Mouse (Mus musculus) frontal cortex, postnatal 25 days (tissue): ENCODE data around the gene Fbxw11.
"Not testable (repeated sequence)": the region's sequence is repeated elsewhere in the genome, so short reads cannot be mapped to it uniquely, and the experiment has no call there.

Source experiments
- DNase-seq, 2 experiments: peaks; one replicate each; pipeline ENCODE4 v3.0.0; 2022; ENCODE audit warnings: low spot score in 2 of 2

Gene Fbxw11

GRCm38 (mm10) chr11:32642249-32642876, at the start of gene Fbxw11:
Gene Fbxw11, plus strand, starts transcription at chr11:32642724.
- DNase-seq = peak; percentile 90 to 91

DNA sequence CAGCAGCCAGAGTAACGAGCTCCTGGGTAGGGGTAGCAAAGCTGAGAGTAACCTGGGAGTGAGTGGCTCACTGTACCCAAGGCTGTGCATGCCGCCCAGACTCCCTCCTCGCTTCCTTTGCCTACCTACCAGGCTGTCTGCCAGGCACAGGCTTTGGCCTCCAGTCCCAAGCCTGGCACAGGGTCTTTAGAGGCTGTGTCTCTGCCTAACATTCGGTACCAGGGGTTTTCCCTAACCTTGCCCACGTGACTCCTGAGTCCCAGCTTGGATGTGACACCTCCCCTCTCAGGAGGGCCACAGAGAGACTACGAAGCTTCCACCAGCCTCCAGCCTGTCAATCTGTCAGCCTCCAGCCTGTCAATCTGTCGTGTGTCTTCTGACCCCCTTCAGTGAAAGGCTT, 49.4 kb upstream of the Fbxw11 start:
- no peak for DNase-seq

DNA sequence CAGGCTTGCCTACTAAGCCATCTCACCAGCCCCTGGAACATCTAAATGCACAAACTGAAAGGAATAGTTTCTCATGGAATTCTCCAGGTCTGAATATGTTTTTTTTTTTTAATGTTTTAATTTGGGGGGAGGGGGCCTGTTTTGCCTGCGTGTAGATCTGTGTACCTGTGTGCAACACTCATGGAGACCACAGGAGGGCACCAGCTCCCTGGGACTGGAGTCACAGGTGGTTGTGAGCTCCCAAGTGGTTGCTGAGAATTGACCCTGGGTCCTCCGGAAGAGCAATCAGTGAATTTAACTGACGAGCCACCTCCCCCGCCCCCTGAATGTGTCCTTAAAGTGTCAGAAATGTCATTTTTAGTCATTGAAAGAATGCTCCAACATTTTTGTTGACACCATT, 48.4 kb upstream of the Fbxw11 start:
- DNase-seq = no peak

- DNase-seq = no peak
These were observed 42.2 kb upstream of the Fbxw11 start for GRCm38 (mm10) chr11:32600371-32600770.

GRCm38 (mm10) chr11:32601528-32602323, 40.8 kb upstream of the Fbxw11 start:
- DNase-seq = no peak

- no peak for DNase-seq
These were observed 37.9 kb upstream of the Fbxw11 start for GRCm38 (mm10) chr11:32604663-32605062.

DNA sequence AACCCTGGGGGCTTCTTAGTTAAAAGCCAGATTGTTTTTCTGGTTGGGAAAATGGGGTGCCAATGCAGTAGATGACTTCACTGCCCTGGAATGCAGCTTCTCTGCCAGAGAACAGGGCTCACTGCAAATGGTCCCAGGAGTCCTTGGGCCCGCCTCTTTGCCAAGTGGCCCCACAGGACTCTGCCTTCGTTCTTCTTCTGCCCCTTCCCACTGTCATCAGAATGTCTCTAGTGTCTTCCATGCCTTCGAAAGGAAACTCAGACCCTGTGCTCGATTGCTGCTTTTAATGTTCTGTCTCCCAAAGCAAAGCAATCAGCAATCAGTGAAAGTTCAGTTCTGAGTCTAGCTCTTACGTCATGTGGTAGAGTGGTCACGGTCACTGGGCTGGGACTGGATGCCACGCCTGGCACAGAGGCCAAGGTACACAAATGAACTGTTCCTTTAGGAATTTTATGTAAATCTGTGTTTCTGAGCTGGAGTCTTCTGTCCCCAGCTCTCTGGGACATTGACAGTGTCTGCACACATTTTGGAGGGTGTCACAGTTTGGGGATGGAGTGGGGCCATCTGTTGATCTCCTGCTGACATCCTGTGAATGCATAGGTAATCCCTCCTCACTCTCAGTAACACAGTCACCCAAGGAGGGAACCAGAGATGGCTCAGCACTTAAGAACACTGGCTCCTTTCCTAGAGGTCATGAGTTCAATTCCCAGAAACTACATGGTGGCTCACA, 37.2 kb upstream of the Fbxw11 start:
- DNase-seq = no peak

DNA sequence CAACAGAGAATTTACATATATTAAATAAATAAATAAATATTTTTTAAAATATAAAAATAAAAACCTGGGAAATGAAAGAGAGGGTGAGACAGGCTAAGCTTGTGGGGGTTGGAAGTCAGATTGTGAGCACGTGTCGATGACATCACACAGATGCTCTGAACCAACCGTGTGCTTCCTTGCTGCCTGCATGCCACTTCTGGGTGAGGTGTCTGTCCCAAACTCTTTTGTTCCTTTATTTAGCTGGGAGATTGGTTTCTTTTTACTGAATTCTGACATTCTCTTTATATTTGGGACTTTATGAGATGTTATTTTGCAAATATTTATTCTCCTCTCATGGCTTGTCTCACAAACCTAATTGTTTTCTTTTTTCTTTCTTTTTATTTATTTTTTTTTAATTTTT, 36.6 kb upstream of the Fbxw11 start:
- no peak for DNase-seq

DNA sequence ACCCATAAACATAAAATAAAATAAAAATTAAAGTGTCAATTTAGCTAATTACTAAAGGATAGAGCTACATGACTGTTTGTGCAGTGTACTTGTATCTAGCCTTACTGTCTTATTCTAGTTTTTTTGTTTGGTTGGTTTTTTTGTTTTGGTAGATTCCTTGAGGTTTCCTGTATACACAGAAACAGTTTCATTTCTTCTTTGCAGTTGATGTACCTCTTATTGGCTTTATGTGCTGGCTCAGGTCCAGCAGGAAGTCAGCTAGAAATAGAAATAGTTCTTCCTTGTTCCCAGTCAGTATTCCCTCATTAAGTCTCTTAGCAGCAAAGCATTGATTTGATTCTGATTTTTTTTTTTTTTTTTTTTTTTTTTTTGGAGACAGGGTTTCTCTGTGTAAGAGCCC, 35.2 kb upstream of the Fbxw11 start:
- no peak for DNase-seq

DNA sequence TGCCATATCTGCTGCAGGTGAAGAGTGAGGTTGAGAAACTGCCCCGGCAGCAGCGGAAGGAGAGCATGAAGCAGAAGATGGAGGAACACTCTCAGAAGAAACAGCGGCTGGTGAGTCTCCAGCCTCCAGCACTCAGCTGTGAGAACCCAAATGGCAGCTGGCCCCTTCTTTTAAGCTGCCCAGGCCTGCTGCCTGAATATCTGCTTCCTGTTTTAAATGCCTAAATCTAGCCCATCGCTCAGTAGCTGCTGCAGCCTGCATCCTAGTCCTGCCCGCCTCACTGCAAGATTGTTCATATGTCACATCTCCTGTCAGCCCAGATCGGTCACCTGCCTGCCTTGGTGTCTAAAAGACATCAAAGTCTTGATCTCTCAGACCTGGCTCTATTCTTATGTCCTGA, 31.9 kb upstream of the Fbxw11 start:
- no peak for DNase-seq

- DNase-seq = no peak
These were observed 30.2 kb upstream of the Fbxw11 start for GRCm38 (mm10) chr11:32612304-32612703.

GRCm38 (mm10) chr11:32614463-32614862, 28.1 kb upstream of the Fbxw11 start:
- DNase-seq = no peak

DNA sequence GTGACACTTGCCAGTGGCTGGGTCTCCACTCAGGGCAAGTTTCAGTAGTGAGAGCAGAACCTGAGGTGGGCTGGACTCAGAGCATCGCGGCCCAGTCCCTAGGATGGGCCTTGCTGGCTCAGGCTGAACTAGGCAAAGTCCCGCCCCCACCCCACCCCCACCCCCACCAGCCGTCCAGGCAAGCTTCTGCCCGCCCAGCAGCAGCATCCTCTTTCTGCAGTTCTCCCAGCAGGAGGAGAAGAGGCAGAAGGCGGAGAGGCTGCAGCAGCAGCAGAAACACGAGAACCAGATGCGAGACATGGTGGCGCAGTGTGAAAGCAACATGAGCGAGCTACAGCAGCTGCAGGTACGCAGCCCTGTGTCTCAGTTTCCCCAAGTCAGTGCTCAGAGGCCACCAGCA, 27.0 kb upstream of the Fbxw11 start:
- no peak for DNase-seq

- no peak for DNase-seq
These were observed 26.4 kb upstream of the Fbxw11 start for GRCm38 (mm10) chr11:32616091-32616490.

DNA sequence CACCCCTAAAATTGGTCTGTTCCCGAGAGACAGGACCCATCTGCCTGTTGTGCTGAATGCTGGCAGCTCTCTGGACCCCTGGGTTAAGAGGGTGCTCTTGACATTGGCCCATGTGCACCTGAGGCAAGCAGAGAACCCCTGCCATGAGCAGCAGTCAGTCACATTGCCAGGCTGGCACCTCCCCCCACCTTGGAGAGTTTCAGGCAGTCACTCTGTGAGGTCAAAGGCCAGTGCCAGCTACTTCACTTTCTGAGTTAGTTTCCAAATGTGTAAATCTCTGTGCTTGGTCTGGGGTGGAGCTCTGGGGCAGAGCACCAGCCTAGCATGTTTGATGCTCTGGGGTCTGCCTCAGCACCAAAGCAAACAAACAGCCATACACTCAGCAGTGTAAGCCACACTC, 24.5 kb upstream of the Fbxw11 start:
- no peak for DNase-seq

DNA sequence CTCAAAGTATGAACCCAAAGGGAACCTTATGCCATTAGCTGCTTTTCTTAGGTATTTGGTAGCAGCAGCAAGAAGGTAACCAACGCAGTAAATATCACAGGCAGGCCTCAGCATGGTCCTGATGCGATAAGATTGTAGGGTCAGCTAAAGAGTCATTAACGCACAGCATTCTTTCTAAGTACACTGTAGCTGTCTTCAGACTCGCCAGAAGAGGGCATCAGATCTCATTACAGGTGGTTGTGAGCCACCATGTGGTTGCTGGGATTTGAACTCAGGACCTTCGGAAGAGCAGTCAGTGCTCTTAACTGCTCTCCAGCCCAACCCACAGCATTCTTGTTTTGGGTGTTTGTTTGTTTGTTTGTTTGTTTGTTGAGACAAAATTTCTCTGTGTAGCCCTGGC, 23.9 kb upstream of the Fbxw11 start:
- DNase-seq = not testable (repeated sequence)

DNA sequence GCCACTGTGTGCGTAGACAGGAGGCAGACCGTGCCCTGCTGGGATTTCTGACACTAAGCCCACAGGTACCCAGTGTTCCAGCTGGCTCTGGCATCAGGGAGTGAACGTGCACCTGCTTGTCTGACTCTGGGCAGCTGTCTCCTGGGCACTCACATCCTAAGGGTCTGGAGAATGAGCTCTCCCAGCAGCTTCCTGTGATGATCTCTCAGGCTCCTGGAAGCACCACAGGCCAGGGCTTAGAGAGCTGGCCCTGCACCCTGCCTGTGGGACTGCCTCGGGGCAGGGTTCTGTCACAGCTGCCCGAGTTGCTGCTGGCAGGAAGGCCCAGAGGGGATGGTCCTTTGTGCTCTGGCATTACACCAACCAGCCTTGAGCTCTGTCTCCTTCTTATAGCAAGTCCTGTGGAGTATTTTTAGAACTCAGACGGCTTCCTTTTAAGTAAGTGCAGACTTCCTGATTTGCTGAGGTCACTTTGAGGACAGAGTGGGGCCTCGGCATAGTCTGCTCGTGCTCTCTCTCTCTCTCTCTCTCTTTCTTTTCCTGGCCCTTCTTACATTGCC, 23.2 kb upstream of the Fbxw11 start:
- DNase-seq = no peak

DNA sequence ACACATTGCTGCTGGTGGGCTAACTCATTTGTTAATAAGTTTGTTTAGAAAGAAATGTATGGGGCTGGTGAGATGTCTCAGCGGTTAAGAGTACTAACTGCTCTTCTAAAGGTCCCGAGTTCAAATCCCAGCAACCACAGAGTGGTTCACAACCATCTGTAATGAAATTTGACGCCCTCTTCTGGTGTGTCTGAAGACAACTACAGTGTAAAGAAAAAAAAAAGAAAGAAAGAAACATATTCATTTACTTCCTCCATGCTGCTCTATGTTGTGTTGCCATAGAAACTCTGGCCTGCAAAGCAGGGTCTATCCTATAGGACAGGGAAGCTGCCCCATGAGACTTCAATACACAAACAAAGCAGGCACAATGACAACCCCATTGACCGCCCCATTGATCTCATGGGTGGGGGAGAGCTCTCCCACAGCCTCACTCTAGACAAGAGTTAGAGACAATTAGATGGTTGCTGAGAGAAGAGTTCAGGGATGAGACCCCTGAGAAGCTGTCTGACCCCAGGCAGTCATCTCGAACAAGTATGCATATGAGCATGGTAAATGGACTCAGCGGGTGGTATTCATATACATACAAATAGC, 22.6 kb upstream of the Fbxw11 start:
- no peak for DNase-seq

- DNase-seq = no peak
These were observed 20.6 kb upstream of the Fbxw11 start for GRCm38 (mm10) chr11:32621831-32622478.

- no peak for DNase-seq
These were observed 19.9 kb upstream of the Fbxw11 start for GRCm38 (mm10) chr11:32622479-32623190.

- no peak for DNase-seq
These were observed 19.3 kb upstream of the Fbxw11 start for GRCm38 (mm10) chr11:32623236-32623635.
